Mouse (Mus musculus) kidney, adult 18-20 months (tissue): ENCODE results near the gene Nexmif.
"Not testable (repeated sequence)": the region's sequence is repeated elsewhere in the genome, so short reads cannot be mapped to it uniquely, and the experiment has no call there.

Experiments
- DNase-seq: peaks from one replicate; pipeline ENCODE4 v3.0.0; 2021

The Nexmif gene

DNA sequence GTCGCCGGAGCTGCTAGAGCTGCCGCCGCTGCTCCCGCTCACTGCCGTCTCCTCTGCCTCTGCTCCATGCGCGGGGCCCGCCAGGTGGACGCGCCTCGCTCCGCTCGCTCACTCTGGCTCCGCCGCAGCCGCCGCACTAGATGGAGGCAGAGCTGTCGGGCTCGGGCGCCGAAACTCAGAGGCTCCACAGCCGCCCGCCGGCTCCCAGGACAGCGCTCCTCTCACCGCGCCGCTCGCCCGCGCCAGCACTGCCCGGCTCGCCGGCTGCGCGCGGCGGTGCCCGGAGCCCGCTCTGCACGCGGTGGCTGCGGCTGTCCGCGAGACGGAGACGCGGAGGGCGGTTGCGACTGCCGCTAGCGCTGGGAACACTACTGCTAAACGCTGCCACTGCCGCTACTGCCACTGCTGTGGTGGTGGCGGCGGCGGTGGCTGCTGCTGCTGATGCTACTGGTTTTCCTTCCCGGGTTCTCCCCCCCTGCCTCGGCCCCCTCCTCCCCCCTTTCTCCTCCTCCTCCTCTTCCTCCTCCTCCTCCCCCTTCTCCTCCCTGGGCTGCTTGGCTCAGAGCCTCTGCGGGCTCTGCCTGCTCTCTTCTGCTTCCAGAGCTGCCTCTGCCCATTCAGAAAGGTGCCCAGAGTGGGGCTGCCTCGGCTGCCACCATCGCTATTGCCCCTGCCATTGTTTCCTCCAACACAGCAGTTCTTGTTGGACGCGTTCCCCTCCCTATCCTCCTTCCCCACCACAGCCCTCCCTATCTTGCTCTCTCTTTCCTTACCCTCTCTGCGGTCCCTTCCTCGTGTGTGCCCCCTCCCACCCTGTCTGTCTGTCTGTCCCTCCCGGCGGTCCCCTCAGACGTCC, at the start of gene Nexmif:
Gene Nexmif (minus strand): TSS at position 450 of the 856 bp plus-strand sequence.
- peak; percentile 58 for DNase-seq

DNA sequence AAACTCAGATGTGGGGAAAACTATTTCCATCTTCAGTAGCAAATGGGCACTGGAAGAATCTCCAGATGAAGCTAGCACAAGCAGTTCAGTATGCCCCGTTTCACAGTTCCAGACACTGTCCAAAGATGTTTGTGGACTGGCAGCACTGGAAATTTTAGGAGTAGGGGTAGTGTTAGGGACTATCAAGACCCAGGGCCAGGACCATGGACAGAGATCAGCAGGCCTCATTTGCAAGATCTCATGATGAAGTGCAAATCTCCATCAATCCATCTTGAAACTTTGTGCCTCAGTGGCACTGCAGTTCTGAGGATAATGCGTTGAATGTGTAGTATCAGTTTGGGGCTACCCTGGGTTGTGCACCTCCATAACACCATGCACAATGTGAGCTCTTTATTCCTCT, 7.7 kb upstream of the Nexmif start:
- no peak for DNase-seq

DNA sequence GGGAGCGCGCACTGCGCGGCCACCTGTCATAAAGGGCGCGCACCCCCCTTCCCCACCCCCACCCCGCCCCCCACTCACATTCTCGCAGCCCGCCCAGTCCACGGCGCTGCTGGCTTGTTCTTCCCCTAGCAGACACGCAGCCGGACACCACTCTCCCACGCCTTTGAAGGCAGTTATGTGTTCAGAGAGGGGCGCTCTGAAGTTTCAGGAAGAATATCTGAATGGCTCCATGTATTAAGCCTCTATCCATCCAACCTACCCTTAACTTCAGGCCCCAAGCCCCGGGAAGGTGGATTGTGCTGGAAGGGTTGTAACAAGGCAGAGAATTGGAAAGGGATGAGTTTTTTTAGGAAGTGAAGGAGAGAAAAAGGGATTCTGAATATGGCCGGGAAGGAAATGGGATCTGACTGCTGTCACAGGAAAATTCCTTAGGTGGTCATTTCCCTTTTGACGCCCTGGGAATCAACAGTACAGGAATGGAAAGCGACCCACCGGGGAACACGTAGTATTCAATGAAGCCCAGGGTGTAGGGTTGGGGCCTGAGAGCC, 681 bp upstream of the Nexmif start:
- DNase-seq: no peak

DNA sequence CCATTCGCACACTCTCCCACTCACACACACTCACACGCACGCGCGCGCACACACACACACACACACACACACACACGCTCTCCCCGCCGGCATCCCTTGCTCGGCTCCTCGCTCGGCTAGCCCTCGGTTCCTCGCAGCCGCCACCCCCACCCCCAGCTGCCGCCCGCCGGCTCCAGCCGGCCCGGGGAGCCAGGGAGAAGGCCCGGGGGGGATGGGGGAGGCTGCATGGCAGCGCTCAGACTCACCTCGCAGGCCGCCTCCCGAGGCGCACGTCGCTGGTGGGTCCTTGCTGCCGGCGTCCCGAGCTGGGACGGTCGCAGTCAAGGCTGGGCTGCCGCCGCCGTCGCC, 623 bp downstream of the Nexmif start:
- no peak for DNase-seq

DNA sequence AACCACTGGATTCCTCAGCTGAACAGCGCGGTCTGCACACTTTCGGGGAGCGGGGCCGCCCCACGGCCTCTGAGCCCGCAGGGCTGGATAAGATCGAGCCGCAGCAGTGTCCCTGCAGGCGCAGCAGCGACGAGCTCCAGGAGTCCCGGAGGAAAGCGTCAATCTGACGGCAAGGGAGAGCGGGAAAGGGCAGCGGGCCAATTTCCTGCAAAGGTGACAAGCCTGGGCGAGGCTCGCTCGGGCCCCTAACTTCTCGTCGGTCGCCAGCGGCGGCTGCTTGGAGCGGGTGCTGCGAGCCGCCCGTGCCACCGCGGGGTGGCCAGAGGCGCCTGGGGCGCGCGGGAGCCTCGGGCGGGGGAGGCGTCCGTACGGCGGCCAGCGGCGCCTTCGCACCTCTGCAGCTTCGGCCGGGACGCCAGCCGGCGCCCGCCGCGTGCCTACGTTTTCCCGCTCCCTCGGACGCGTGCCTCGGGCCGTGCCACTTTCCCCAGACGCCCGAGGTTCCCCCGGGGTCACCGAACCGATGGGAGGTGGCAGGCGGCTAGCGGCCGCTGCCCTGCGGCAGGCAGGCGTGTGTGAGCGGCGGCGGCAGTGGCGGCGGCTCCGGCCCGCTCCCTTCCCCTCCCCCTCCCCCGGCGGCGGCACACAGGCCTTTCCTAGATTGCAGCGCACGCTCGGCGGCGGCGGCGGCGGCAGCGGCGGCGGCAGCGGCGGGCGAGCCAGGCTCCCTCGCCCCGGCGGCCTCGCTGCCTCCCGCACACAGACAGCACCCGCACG, 1.2 kb downstream of the Nexmif start:
- DNase-seq: peak; percentile 54

DNA sequence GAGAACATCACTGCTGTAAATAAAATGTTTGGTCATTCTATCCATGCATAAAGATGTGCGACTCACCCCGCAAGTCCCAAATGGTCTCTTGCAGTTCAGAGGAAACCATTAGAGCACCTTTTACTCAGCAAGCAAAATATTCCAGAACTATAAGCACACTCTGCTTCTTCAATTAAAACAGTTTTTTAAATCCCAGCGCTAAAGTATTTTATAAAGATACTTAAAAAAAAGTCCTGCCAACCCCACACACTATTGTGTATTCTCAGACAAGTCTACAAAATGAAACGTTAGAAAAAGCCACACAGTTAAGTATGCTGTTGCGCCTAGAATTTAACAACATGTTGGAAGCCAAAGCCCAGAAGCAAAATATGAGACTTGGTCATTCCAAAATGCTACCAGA, 1.9 kb downstream of the Nexmif start:
- DNase-seq: no peak

DNA sequence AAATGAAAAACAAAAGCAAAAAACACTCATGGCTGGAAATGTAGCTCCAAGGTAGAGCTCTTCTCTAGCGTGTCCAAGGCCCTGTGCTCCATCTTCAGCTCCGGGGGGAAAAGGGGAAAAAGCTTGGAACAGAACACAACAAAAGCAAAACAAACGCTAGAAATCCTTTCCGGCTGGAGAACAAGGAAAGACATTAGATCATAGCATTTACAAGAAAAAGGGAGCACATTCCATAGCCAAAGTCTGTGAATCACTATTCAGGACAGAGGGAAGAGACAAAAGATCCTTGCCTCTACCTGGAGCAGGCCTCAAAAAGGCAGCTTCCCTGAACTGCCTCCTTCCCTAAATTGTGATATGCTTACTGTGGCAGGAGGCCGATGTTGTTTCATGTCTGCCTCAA, 4.4 kb downstream of the Nexmif start:
- no peak for DNase-seq

DNA sequence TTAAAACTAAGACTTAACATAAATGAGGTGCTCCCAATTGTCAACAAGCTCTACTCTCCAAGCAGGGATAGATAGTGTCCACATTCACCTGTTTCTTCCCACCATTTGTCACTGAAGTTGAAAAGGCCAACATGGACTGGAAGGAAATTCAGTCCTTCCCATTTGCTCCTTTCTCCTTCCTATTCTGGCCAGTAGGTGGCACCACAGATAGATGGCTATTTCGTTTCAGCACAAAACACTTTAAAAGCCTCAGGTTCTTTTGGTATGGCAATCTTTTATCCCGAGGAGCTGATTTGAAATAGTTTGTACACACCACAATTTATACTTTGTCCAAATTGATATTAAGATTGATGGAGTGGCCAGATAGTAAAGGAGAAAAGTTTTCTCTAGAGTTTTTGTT, 21.7 kb downstream of the Nexmif start:
- DNase-seq: peak; percentile 53

DNA sequence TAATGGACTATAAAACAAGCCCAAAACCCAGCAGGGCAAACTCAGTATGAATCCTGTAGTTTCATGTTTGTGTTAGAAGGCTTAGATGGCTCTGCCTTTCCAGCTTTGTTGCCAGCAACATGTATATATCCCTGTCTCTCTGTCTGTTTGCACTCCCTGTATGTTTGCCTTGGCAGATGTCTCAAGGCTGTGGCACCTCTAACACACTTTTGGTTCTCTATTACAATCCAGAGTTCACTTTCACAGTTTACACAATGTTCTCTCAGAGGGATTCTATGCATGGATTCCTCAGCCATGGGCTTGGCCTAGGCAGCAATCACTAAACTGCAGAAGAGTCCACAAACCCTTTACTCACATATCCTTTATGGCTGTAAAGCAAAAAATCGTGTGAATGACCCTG, 50.9 kb downstream of the Nexmif start:
- DNase-seq: no peak

DNA sequence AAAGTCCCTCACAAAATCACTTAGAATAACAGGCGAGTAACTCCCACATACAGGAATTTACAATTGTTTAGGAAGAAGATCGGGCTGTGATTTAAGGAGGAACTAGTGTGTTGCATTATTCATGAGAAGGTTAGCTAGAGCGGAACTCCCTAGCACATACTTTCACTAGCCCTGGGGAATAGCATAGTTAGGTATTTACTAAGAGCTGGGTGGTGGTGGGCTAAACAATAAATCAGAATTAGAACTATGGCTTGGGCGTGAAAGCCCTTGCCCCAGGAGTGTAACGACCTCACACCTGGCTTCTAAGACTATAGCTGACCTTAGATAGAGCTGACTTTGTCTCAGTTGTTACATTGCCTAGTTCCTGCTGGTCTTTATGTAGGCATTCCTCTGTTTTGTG, 85.7 kb downstream of the Nexmif start:
- not testable (repeated sequence) for DNase-seq

DNA sequence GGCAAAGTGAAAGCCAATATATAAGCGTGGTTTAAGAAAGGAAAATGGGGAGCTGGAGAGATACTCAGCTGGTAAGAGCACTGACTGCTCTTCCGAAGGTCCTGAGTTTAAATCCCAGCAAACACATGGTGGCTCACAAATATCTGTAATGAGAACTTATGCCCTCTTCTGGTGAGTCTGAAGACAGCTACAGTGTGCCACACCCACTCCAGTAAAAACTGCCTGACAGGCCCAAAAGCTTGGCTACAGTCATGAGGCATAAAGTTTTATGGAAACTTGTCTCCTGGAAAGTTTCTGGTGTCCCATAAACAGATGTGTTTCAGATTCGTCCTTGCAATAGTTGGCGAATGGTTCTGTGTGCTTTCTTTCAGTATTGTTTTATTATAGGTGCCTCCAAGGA, 86.4 kb downstream of the Nexmif start:
- DNase-seq: no peak

DNA sequence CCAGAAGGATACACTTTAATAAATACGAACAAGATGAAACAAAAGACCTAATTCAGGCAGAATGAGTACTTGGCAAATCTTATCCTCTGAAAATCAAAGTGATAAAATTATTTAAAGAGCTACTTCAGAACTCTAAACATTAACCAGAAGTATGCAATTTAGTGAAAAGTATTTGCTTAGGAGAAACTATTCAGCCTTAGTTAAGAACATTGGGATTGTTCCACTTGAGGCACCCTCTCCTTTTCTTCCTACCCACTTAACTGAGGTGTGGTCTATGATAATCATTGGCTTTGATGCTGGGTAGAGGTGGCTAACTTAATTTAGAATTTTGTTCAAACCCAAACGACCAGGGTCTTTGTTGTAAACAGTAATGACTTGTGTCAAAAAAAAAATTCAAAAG, 146.1 kb downstream of the Nexmif start:
- no peak for DNase-seq

DNA sequence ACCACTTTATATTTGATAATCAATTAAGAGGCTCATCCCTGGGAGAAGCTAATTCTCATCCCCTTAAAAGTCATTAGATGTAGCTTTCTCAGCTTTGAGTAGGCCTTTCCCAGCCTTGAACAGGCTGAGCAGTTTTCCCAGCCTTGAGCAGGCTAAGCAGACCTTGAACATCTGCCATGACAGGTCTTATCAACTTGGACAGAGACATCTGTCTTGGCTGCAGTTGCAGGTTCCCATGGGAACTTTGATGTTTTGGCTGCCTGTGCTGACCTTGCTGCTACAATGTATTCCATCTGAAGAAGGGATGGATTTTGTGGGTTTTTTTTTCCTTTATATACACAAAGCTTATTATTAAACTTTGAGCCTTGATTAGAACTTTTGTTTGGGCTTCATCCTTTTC, 160.7 kb downstream of the Nexmif start:
- no peak for DNase-seq

DNA sequence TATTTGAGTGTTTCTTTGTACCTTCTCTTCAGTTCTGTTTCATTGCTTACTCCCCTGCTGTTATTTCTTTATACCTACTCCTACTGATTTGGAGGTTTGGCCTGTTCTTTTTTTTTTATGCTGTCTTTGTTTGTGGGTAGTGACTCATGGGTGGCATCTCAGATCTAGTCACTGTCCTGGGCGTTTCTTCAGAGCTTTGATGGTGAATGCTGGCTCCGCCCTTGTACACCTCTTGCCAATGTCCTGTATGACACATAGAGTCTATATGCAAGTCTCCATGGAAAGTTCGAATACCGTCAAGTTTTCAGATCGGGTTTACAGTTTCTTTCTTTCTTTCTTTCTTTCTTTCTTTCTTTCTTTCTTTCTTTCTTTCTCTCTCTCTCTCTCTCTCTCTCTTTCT, 167.1 kb downstream of the Nexmif start:
- no peak for DNase-seq

DNA sequence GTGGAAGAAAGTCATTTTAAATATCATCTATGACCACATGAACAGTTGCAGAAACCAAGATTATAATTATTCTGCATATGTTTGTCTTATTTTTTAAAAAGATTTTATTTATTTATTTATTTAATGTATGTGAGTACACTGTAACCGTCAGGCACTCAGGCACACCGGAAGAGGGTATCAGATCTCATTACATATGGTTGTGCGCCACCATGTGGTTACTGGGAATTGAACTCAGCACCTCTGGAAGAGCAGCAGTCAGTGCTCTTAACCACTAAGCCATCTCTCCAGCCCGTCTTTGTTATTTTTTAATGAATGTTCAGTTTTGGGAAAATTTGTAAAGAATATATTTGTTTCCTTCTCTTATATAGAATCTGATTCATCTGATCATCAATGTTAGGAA, 168.2 kb downstream of the Nexmif start:
- DNase-seq: peak; percentile 23
